Mouse (Mus musculus): Measurements from ENCODE around the gene Cldn8. TPM values are rescaled to one million over a fixed set of nuclear protein-coding genes. Genes with fewer than 3 reads are reported as not detected.

Cldn8 gene
- not detected for total RNA-seq (2021)
- long read RNA-seq, experiment 1, result 0 reads
- long read RNA-seq, experiment 2, result 0 reads

DNA sequence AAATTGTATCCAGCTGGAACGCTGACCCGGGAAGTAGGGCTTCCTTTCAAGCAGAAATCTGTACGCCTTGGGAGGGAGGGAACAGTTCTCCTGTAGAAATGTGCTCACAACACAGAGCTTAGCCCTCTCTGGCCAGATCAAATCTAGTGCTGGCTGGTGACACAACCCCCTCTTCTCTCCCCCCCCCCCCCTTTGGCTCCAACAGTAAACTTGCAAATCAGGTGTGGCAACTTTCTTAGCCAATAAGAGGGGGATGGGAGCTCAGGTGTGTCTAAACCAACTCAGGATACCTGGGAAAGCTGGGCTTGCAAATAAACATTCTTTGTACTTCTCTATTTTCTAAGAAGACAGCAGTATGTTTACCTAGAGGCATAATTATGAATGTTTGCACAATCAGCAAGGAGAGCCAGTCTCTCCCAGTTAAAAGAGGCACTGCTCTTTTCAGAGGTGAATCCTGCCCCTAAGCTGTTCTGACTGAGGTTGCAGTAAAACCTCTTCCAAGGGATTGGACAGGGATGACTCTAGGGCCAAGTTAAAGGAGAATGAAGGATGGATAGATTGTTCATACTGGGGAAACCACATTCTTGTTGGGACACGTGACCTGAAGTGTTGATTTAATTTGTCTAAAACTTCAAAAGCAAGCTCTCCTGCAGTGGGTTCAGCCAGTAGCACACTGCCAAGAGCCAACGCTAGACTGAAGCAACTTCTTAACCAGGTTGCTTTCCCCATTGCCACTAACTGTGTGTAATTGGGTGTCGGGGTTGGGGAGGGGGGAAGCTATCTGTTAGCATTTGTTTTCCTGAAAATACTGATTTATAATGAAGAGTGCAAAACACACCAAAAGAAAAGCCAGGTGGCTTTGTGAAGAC, at the start of gene Cldn8:
Gene Cldn8 (minus strand): TSS at position 139 of the 869 bp plus-strand sequence.
- no peak for DNase-seq (ENCODE audit: extremely low spot score in 1 of 2, low spot score in 2 of 2)
- TF ChIP-seq CTCF (IDR thresholded peaks at IDR 0.05), result no peak
- Histone ChIP-seq H3K4me3 (no peak within 1 kb of the TSS), H3K27ac (no peak within 1 kb of the TSS)
- intact Hi-C loops (cut with DNase I), result no loop called here

DNA sequence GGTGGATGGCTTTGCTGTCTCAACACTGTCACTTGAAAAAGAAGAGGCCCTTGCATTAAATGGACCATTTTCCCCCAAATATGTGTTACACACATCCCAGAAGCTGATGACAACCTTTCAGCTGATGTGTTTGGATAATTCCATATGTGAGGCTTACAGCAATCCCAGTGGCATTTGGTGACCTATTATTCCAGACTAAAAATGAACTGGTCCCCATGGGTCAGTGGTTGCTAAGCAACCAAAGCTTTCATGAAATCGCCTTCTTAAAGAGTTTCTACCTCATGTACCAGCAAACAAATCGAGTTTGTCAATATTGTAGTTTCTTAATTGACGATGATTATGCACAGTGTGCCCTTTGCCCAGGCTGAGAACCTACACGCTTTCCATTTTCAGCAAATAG, 49.7 kb upstream of the Cldn8 start:
- DNase-seq (ENCODE audit: extremely low spot score in 1 of 2, low spot score in 2 of 2), result no peak
- no peak for TF ChIP-seq CTCF (IDR thresholded peaks at IDR 0.05)
- no peak overlapping the region for H3K4me3 ChIP-seq
- no peak overlapping the region for H3K27ac ChIP-seq
- intact Hi-C loops (cut with DNase I), result no loop called here

DNA sequence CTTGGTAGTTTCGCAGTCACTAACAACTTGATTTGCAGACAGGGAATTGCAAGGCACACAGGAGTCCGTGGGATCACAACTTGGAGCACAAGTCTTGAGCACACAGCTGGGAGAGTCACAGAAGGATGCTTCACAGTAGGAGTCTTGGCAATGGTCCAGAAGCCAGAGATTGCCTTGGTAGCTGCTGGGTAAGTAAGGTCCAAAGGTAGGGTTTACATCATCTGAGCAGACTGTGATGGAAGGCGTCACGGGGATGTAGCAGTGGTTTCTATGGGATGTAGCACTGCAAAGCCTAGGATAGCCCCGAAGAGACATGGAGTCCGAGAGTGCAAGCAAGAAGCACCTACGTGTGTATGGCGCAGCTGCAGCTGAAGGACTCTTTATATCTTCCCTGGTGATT, 48.9 kb upstream of the Cldn8 start, which contains the start of gene Krtap24-1:
Gene Krtap24-1 (minus strand): TSS at position 358 of the 400 bp plus-strand sequence.
- no peak for DNase-seq (ENCODE audit: extremely low spot score in 1 of 2, low spot score in 2 of 2)
- no peak within 1 kb of the TSS for H3K4me3 ChIP-seq
- no peak within 1 kb of the TSS for H3K27ac ChIP-seq
- intact Hi-C loops (cut with DNase I), result no loop called here
- no peak for TF ChIP-seq CTCF (IDR thresholded peaks at IDR 0.05)

DNA sequence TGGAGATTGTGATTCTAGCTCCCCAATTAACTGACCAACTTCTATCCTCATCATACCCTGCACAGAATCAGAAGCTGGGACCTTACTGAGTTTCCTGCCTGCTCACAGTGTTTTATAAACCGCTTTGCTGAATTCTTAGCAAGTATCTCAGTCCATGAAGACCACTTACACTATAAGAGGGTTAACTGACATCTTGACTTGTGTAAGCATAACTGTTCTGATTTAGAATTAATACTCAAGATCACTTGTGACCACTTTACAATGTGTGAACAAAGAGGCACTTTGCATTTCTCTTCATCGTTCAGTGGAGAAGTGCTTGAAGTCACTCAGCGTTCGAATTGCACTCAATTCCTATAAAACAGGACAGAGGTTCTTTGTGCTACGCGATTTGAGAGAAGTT, 41.6 kb upstream of the Cldn8 start:
- no peak for DNase-seq (ENCODE audit: extremely low spot score in 1 of 2, low spot score in 2 of 2)
- no peak for TF ChIP-seq CTCF (IDR thresholded peaks at IDR 0.05)
- intact Hi-C loops (cut with DNase I), result no loop called here
- Histone ChIP-seq H3K27ac (no peak overlapping the region), H3K4me3 (no peak overlapping the region)

DNA sequence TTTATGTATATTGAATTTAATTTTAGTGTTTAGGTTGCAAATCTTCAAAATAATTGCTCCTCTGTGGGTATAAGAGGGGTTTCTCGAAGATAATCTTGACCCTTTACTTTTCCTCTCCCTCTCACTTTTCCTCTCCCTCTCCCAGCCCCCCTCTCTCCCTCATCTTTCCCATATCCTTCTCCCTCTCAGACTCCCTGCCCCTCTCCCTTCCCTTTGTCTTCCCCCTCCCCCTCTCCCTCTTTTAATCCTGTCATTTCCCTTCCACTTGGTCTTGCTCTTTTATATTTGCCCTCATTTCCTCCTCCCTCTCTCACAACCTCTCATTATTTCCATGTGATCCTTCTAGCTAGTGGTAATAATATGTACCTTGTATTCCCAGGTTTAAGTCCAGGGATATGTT, 39.5 kb upstream of the Cldn8 start:
- intact Hi-C loops (cut with DNase I), result no loop called here
- H3K27ac ChIP-seq, result no peak overlapping the region
- TF ChIP-seq CTCF (IDR thresholded peaks at IDR 0.05), result no peak
- no peak overlapping the region for H3K4me3 ChIP-seq
- no peak for DNase-seq (ENCODE audit: extremely low spot score in 1 of 2, low spot score in 2 of 2)

DNA sequence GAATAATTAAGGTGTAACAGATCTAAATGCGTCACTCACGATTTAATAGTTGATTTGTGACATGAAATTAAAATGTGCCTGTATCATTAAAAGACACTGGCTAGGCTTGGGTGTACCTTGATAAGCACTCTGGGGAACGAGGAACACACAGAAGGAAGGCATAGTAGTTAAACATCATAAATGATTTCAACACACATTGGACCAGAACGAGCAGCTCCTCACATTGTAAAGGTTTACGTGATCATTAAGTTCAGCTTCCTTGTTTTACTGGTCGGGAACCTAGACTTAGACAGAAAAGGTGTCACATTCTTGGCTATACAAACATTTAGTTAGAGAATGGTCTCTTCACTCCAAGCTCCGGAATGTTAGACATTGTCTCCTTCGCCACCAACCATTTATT, 37.3 kb upstream of the Cldn8 start:
- intact Hi-C loops (cut with DNase I), result no loop called here
- Histone ChIP-seq H3K27ac (no peak overlapping the region), H3K4me3 (no peak overlapping the region)
- DNase-seq (ENCODE audit: extremely low spot score in 1 of 2, low spot score in 2 of 2), result no peak
- no peak for TF ChIP-seq CTCF (IDR thresholded peaks at IDR 0.05)

DNA sequence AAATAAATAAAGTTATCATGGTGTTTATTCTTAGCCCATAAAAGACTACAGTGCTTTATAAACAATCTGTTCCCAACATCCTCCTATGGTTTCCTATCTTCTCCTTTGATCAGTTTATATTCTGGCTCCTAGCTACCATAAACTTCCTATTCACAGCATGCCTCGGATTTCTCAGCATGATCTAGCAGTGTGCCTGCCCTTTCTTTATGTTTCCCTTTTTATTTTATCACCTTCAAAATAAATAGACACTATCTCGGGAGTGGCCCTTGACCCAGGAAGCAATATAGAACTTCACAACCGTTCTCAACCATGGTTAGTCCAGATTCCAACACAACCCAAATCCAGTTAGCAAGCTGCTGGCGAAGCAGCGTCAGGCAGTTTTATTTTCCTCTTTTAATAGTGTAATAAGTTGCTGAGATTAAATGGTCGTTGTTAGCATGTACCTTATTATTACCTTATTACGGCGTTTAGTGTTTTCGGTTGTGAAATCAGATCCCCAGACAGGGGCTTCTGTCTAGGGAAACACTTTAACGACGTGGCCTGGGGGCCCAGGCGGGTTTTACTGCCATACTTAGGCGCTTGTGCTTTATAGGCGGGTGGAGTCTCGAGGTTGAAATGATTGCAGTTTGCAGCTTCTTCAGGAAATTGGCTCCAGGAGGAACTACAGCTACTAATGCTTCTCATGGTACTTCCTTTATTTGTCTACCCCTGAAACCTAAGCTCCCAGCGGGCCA, 36.7 kb upstream of the Cldn8 start:
- Histone ChIP-seq H3K4me3 (no peak overlapping the region), H3K27ac (no peak overlapping the region)
- no peak for TF ChIP-seq CTCF (IDR thresholded peaks at IDR 0.05)
- no peak for DNase-seq (ENCODE audit: extremely low spot score in 1 of 2, low spot score in 2 of 2)
- intact Hi-C loops (cut with DNase I), result no loop called here

DNA sequence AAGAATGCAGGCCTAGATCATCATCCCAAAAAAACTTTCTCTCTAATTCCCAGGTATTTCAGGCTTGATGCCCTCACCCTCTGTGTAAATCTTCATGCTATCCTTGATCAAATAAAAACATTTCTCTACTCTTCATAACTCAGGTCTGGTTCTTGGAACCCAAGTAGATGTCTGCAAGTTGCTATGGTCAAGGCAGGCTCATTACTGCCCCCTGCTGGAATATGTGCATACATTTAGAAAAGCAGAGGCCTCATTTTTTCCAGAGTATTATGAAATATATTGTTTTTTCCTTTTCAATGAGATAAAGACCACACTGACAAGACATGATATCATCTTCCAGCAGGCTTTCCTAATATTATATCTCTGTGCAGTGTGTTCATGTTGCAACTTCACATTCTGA, 29.8 kb upstream of the Cldn8 start:
- peak; percentile 44 for TF ChIP-seq CTCF (IDR thresholded peaks at IDR 0.05)
- Histone ChIP-seq H3K4me3 (no peak overlapping the region), H3K27ac (no peak overlapping the region)
- no peak for DNase-seq (ENCODE audit: extremely low spot score in 1 of 2, low spot score in 2 of 2)
- intact Hi-C loops (cut with DNase I), result no loop called here

DNA sequence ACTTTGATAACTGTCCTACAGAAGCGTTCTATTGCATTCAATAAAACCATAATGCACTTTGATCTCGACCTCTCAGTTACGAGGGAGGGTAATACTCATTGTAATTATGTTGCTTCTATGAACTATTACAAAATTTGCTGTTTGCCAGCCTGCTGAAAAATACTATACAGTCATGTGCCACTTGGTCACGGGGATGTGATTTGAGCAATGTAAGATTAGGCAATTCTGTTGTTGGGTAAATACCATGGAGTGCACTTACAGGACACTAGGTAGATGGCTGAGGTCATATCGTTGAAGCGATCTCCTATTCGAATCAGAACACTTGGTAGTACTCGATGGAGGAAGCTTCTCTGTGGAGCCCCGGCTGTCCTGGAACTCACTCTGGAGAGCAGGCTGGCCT, 20.4 kb upstream of the Cldn8 start:
- Histone ChIP-seq H3K4me3 (no peak overlapping the region), H3K27ac (no peak overlapping the region)
- DNase-seq (ENCODE audit: extremely low spot score in 1 of 2, low spot score in 2 of 2), result no peak
- TF ChIP-seq CTCF (IDR thresholded peaks at IDR 0.05), result no peak
- intact Hi-C loops (cut with DNase I), result no loop called here

DNA sequence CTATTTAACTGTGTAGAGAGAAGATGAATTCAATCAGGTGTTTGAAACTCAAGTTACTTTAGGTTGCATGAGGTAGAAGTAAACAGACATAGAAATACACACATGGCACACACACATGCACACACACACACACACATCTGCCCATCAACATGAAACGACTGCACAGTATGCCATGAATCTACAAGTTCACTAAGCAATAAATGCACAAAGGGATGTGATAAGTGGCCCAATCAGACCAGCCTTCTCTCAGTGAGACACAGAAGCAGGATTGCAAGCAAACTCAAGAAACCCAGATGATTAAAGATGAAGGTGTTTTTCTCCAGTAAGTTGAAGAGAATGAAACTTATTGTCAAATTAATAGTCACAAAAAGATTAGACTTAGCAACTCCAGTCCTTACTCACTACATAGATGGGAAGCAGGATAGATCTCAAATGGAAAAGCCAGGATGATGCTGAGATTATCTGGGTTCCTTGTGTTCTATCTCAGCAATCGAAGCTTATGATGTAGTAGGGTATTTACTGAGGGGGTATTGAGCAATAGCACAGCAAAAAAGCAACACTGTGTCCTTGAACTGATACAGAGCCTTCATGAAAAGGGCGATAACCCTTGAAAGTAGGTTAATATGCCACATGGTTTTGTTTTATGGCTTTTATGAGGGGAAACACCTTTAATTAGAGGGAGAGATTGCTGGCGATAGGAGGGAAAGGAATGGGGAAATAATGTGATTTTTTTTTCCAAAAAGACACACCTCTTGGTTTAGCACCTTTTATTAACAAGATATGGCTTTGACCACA, 13.1 kb upstream of the Cldn8 start:
- Histone ChIP-seq H3K27ac (no peak overlapping the region), H3K4me3 (no peak overlapping the region)
- no peak for DNase-seq (ENCODE audit: extremely low spot score in 1 of 2, low spot score in 2 of 2)
- no peak for TF ChIP-seq CTCF (IDR thresholded peaks at IDR 0.05)
- intact Hi-C loops (cut with DNase I), result no loop called here

DNA sequence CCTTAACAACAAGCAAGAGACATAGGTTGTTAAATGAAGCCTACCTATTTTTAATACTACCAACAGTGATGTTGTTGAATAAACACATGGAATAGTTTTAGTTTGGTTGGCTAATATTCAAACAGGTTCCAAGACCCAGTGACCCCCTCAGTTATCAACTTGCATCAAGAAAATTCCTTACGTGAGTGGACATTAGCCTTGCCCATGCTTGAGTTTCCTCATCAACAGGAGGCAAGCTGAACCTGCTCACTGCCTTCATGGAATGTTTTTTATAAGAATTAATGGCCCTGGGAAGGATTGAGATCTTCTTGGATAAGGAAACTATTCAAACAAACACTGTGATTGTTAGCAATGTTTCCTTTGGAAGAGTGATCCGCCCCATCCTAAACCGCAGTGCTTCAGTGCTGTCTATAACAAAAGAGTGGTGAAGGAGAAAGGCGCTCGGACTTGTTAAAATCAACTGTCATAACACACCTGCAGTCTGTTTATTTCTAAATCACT, 10.0 kb upstream of the Cldn8 start:
- DNase-seq (ENCODE audit: extremely low spot score in 1 of 2, low spot score in 2 of 2), result no peak
- no peak overlapping the region for H3K4me3 ChIP-seq
- no peak overlapping the region for H3K27ac ChIP-seq
- no peak for TF ChIP-seq CTCF (IDR thresholded peaks at IDR 0.05)
- intact Hi-C loops (cut with DNase I), result no loop called here

All from left cerebral cortex, adult 2 months (tissue).